Comparison of ENCODE assay signal across 8 mouse cellular contexts in genomic region chr6:108570351-108571041, GRCm38 (mm10).
A peak's percentile ranks its signal among the peaks of the same experiment; 100 is the strongest.
DNase-seq lines count a peak whose midpoint lies in the region; ATAC-seq and TF ChIP-seq lines count a peak whose summit lies in the region.

No protein-coding gene starts in this region.

- no peak for DNase-seq in ES-E14 (ENCODE audit: low read depth, low spot score)
- peak; percentile 66 for DNase-seq in adrenal gland, postnatal 10 days
- peak; percentile 84 for DNase-seq in gastrocnemius, adult 2 months
- DNase-seq in urinary bladder, postnatal 36 days (ENCODE audit: low spot score in 2 of 2) = peak; percentile 41 to 66

- intact Hi-C loops in gastrocnemius, adult 2 months (cut with DNase I) = loop anchor here (1.0 to 10.0 kb wide), 4 partner anchors 37 to 246 kb away; partner anchors contain the start of gene Bhlhe40

- peak overlapping the region; percentile 31 to 34; a peak in 3 of 4 replicates for H3K4me3 ChIP-seq in ES-E14 (ENCODE audit: insufficient read depth in 1 of 2, low read depth in 1 of 2, low read length in 2 of 2, poor library complexity in 1 of 2, severe bottlenecking in 1 of 2)
- H3K4me3 ChIP-seq in gastrocnemius, adult 2 months = peak overlapping the region; percentile 65
- H3K4me3 ChIP-seq in hindbrain, embryonic 15.5 days = peak overlapping the region; percentile 37
- H3K4me3 ChIP-seq in liver, embryonic 12.5 days = peak overlapping the region; percentile 43

- WGBS in hindbrain, embryonic 15.5 days = 30% methylated on average over 11 of the region's 11 CpGs
- 43% methylated on average over 11 of the region's 11 CpGs for WGBS in liver, embryonic 12.5 days (ENCODE audit: insufficient replicate concordance)

- no peaks in the 10 kb centered on the region for H3K27me3 ChIP-seq in hindbrain, embryonic 15.5 days
- no peaks in the 10 kb centered on the region for H3K27me3 ChIP-seq in liver, embryonic 12.5 days (replicated peaks)

- in situ Hi-C loops in ES-E14 (cut with MboI; ENCODE audit: low sequenced_read_pairs in 2 of 2, unreplicated experiment in 2 of 2) = no loop called here

- ATAC-seq in hindbrain, embryonic 15.5 days (ENCODE audit: low FRiP score, low read depth) = peak; percentile 46
- ATAC-seq in liver, embryonic 12.5 days = no peak
- ATAC-seq in monocyte, adult 5-6 weeks (replicated peaks; ENCODE audit: insufficient number of reproducible peaks, low FRiP score, low TSS enrichment, poor library complexity, severe bottlenecking) = peak; percentile 71
- no peak; the same call in 1 of the 2 replicates for ATAC-seq in frontal cortex, adult (ENCODE audit: low TSS enrichment)

- peak overlapping the region; percentile 15 for H3K27ac ChIP-seq in ES-E14 (ENCODE audit: insufficient read depth, low read depth, low read length, poor library complexity, severe bottlenecking)
- peak overlapping the region; percentile 91 for H3K27ac ChIP-seq in gastrocnemius, adult 2 months
- H3K27ac ChIP-seq in hindbrain, embryonic 15.5 days (replicated peaks) = no peak overlapping the region
- 0 out of 2 replicates have a peak overlapping the region, but pooled peaks have one; percentile 0 for H3K27ac ChIP-seq in liver, embryonic 12.5 days

- TF ChIP-seq CTCF in gastrocnemius, adult 2 months (IDR thresholded peaks at IDR 0.05) = no peak

- peak overlapping the region; percentile 15; the same call in 1 of the 2 replicates for H3K9ac ChIP-seq in ES-E14 (ENCODE audit: insufficient read depth, low read depth, low read length, poor library complexity, severe bottlenecking)
- peak overlapping the region; percentile 26; the same call in 1 of the 2 replicates for H3K9ac ChIP-seq in hindbrain, embryonic 15.5 days
- H3K9ac ChIP-seq in liver, embryonic 12.5 days = no peak overlapping the region

- no peaks in the 10 kb centered on the region; the same call in 1 of the 2 replicates for H3K36me3 ChIP-seq in ES-E14 (ENCODE audit: control insufficient read depth, insufficient read depth, low read length, poor library complexity, severe bottlenecking)
- H3K36me3 ChIP-seq in hindbrain, embryonic 15.5 days = no peaks in the 10 kb centered on the region
- H3K36me3 ChIP-seq in liver, embryonic 12.5 days = no peaks in the 10 kb centered on the region

- H3K4me1 ChIP-seq in ES-E14 (ENCODE audit: control insufficient read depth in 2 of 2, insufficient read depth in 2 of 2, low read length in 2 of 2, poor library complexity in 1 of 2) = peaks cover 14 to 15% of the 10 kb centered on the region in 2 experiments
- peaks cover 17% of the 10 kb centered on the region for H3K4me1 ChIP-seq in hindbrain, embryonic 15.5 days (replicated peaks)
- peaks cover 10% of the 10 kb centered on the region for H3K4me1 ChIP-seq in liver, embryonic 12.5 days

- H3K9me3 ChIP-seq in ES-E14 (ENCODE audit: control insufficient read depth, insufficient read depth, low read depth, low read length) = no peaks in the 10 kb centered on the region
- no peaks in the 10 kb centered on the region for H3K9me3 ChIP-seq in hindbrain, embryonic 15.5 days
- H3K9me3 ChIP-seq in liver, embryonic 12.5 days (replicated peaks) = no peaks in the 10 kb centered on the region

- H3K4me2 ChIP-seq in hindbrain, embryonic 15.5 days = peak overlapping the region; percentile 72
- H3K4me2 ChIP-seq in liver, embryonic 12.5 days = peak overlapping the region; percentile 63

TF ChIP-seq in ES-E14, 5 proteins besides CTCF, POLR2A, EP300 and RAD21:
- TF ChIP-seq HCFC1 (IDR thresholded peaks at IDR 0.05; ENCODE audit: borderline replicate concordance, insufficient read depth, low read length) (0 out of 2 replicates have a peak, but pooled peaks have one; percentile 33), ZNF384 (IDR thresholded peaks at IDR 0.05; ENCODE audit: low read depth, low read length) (no peak), CHD2 (IDR thresholded peaks at IDR 0.05; ENCODE audit: low read depth, low read length) (no peak)

Comparison
In these comparisons a context has a peak if more than half of its experiments do, and no peak if none do; other contexts are left out.
1. ATAC-seq: peak in hindbrain, embryonic 15.5 days (single experiment) and monocyte, adult 5-6 weeks (single experiment); none in liver, embryonic 12.5 days (single experiment) and frontal cortex, adult (single experiment).
2. Peak in every context shown above with its lines, with median percentiles within 50 percentile points of each other: H3K4me3 ChIP-seq.